Mouse (Mus musculus): Measurements from ENCODE around the gene Chchd6.

The Chchd6 gene

DNA sequence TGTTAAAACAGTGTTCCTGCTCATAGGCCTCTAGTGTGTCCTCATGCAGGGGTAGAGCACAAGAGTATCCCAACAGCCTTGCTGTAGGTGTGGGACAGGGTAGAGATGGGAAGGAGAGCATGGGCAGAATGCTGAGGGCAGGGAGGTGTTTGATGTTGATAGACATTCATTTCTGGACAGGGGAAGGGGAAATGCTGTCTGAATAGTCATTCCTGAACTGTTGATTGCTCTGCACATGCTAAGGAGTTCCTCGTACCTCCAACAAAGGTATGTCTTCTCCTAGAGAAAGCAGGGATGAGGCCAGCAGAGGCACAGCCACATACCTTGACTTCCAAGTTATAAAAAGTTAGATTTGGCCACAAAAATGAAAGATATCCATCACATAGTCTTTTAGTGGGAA is 95.5 kb downstream of the Chchd6 start:
- DNase-seq = no peak

DNA sequence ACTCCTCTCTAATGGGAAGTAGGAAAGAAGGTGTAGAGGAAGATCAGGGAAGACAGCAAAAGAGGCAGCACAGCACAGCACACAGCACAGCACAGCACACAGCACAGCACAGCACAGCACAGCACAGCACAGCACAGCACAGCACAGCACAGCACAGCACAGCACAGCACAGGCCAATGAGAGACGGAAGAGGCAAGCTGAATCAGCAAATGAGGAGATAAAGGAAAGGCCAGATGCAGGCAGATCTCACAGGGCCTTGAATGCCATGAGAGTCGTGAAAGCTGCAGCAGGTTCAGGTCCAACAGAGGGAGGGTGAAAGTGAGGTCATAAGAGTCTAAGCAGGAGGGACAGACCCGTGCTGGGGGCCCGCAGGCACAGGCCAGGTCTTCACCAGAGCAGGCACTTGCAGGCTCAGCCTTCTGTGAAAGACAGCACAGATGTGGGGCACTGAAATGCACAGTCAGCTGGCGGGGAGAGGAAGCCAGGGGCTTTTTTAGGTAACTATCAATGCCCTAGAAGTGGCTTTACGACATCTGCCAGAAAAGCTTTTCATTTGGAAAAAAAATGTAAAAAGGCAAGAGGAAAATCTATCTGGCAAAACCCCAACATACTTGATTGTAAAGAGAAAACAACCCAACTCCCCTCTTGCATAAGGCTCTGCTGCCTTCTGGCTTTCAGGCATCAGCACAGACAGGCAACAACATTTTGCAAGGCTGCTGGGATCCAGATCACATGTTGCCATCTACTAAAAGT is 96.5 kb downstream of the Chchd6 start:
- no peak for DNase-seq

DNA sequence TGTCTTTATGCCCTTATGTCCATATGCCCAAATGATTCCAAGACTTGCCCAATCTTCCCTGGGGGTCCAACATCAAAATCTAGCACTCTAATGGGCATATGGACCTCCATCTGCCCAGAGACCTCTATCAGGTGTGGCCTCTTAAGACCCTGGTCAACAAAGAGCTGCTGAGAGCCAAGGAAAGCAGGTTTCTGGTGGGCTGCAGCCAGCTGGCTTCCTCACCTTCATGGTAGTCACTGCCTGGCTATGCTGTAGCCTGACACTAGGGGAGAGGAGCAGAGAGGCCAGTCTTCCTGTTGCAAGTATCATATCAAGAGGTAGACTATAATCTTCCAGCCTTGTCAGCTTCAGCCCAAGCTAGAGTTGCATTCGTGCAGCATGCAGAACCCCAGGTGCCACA is 98.5 kb downstream of the Chchd6 start:
- no peak for DNase-seq

DNA sequence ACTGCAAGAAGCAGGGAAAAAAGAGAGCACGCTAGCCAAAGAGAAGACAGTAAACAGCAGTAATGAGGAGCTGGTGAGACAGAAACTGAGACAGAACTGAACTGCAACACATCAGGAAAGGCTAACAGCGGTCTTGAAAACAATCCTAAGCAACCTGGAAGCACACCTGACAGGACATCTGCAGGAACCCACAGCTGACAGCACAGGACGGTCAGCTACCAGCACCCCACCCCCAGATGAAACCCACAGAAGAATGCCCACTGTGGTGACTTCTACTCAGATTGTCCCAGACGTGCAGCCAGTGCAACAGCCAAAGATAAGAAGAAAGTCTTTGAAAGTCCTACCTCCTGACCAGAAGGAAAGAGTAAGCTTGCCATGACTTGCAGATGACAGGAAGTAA is 103.1 kb downstream of the Chchd6 start:
- DNase-seq = no peak

DNA sequence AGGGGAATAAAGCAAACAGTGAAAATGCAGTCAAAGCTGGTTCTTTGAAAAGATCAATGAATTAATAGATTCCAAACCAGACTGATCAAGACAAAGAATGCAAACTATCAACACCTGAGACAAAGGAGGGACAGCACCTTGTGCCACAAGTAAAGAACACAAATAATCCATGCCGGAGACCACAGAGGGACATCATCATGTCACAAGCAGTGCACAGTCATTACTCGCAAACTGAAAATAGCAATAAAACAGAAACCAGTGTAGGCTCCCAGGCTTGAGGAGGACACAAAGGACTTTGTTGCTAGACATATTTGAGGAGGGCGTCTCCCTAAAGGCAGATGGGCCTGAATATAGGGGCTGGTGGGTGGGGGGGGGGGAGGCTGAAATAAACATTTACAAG is 105.1 kb downstream of the Chchd6 start:
- DNase-seq = no peak

DNA sequence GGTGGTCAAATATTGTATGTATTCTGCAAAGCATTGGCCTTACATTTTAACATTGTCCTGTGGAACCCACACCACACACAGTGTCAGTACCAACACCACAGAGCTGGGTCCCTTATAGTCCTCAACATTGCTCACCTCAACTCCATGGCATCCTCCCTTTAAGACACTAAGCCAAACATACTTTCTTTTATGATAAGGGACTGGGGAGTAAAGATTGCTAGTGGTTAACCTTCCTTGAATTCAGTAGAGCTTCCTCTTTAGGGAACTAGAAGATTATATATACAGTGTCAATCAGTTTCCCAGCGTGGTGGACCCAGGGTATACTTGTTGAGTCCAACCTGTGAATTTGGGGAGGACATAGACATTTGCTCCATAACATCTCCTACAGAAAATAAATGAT is 105.9 kb downstream of the Chchd6 start:
- DNase-seq = no peak

DNA sequence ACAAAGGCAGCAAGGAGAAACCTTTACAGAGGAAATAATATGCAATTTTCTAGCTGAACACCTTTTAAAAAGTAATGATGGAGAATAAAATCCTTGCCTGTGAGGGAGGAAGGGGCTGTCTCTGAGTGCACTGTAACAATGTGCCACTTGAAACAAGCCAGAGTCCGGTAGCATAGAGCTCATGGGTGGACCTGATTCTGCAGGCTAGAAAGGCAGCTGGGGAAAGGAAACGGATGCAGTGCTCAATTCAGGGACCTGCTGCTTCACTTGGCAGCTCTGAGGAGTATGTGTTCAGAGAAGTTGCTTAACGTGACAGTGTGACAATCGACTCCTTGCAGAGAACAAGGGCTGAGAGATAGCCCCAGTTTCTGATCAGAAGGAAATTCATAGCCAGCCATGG is 109.4 kb downstream of the Chchd6 start:
- no peak for DNase-seq

DNA sequence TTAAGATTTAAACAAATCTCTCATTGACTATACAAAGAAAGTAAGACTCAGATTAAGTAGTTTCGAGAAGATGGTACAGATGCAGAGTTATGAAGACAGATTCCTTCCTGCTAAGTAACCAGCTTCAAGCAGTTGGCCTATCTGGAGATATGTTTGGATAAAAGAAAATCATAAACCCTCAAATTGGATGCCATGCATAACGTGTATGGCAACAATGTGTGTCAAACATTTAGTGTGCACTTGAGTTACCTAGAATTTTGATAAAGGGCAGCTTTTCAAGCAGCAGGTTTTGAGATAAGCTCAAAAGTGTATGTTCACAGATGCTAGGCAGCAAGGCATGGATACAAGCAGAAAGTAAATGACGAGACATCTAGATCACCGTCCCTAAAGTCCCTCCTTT is 114.3 kb downstream of the Chchd6 start:
- DNase-seq = no peak

DNA sequence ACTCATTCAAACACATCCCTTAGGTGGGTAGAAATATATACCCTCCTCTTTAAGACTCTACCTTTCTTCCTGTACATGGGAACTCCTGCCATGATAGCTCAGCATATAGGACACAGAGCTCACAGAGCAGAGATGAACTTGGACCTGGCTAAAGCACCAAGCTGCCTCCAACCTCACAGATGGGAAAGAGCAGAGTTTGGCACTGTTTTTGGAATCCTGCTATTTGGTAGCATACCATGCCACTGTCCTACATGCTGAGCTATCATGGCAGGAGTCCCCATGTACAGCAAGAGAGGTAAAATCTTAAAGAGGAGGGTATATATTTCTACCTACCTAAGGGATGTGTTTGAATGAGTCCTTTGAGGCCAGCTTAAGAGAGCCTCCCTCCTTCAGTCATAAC is 127.5 kb downstream of the Chchd6 start:
- DNase-seq = no peak

DNA sequence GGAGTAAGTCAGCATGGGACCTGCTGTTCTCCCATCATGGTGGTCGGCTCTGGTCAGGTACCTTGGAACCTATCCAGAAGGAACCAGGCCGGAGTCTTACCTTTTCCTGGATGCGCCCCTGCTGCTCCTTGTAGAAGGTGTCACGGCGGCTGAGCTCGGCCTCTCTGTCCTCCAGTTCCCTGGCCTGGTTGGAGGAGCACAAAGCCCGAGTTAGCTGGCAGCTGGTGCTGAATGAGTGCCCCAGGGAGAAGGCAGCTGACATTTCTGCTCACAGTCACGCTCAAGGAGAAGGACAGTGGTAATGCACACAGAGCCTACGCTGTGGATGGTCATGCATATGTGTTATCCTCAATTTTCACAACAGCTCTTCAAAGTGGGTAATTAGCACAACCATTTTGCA is 128.2 kb downstream of the Chchd6 start:
- DNase-seq = no peak

DNA sequence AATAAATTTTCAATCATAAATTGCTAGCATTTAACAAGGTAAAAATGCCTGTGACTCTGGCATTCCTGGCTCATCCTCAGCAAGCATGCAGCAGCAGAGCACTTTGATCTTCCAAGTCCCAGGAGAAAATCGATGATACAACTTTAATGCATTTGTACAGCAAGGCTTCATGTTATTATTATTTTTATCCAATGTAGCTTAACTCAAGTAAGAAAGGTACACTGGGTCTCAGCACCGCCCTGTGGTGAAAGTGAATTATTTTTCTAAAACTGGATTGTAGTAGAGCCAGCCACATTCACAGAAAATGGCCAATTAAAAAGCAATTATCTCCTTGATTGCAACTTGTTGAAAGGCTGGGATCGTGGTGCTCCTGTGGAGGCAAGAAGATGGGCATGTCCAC is 128.6 kb downstream of the Chchd6 start:
- DNase-seq = no peak

DNA sequence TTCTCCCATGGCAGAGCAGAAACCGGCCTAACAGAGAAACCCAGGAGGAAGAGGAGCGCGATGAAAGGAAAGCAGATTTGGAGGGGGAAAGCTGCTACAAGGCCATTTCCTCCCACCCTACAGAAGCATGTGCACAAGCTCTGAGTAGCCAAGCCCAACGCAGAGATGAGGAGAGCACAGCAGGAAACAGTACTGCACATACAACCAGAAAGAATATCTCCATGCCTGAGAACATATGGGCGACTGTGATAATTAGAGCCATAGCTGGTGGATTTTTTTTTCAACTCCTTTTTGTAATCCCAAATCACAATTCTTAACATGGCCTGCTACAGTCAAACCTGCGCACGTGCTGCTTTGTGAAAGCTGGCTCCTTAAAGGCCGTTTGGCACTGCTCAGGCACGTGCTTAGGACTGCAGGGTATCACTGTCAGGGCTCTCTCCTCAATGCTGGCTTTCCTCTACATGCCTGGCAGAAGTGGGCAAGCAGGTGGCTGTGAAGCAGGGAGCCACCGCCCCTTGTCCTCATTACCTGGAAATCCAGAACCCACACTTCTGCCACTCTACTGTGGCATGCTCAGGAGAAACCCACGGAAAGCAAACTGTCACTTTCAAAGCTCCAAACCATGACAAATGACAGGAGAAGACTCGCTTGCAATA is 129.3 kb downstream of the Chchd6 start:
- DNase-seq = no peak

DNA sequence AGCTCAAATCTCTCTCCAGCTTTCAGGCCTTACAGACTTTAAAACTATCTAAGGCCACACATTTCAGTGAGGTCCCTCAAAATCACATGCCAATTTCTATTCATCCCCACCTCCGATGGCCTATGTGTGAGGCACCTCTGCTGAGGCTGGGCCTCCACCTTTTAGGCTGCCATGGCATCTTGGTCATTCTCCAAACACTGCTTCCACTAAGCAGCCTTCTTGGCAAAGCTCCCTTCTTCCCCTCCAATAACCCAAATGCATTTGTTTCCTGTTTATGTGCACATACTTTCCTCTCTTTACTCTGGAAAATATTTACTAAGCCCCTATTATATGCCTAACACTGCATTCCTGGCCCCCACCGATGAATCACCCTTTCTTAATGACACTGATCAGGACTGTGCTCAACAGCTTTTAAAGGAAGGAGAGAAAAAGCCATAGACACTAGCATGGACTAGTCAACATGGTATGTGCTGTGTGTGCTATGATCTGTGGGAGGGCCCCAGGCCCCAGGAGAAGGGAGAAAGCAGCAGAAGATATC is 133.2 kb downstream of the Chchd6 start:
- DNase-seq = no peak

DNA sequence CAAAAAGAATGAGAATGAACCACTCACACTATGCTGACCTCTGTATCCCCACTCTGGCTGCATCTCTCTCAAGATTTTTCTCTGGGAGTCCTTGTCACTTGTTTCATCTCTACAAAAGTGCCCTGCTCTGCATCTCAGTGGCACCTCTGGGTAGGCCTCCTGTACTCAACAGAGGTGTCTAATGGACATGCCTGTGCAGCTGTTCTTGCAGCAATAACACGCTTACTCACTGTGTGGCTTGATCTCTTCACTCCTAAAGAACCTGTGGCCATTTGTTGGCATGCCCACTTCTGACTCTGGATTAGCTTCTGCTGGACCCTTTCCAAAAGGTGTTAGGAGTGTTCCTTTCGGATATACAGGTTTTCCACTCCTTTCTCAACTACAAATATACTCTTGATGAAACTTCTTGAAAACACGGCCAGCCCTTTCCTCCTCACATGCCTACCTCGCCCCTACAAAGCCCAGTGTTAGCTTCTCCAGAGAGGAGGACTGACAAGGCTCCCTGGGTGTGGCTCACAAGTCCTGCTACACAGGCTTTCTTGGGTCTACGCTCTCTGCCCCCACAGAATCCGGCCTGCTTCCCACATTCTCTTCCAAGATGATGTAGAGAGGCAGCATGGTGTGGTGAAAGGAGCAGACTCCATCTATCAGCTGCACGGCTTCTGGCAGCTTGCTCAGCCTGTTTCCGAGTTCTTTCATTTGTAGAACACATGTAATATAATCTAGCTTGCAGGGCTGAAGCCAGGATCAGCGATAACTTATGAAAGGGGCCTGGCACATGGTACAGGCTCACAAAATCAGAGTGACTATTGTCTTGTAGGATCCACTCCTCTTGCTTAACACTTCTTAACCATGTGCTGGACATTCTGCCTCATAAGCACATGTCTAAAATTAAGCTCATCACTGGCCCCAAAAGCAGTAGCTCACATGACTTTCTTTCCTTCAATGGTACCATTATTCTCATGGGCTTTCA is 133.9 kb downstream of the Chchd6 start:
- no peak for DNase-seq

DNA sequence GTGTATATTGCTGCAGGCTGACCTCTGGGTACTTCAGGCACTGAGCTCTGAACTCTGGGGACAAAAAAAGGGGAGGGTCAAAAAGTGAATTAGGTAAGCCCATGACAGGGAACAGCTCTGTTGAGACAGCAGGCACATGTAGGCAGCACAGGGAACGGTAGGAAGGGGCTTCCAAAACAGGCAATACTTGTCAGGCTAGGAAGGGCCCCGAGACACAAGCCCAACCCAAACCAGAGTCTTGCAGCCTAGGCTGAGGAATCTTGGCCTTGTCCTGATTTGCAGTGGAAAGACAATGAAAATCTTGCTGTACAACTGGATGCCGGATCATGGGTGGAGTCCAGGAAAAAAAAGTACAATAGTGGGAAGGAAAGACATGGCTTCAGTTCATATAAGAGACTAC is 135.8 kb downstream of the Chchd6 start:
- DNase-seq = no peak

DNA sequence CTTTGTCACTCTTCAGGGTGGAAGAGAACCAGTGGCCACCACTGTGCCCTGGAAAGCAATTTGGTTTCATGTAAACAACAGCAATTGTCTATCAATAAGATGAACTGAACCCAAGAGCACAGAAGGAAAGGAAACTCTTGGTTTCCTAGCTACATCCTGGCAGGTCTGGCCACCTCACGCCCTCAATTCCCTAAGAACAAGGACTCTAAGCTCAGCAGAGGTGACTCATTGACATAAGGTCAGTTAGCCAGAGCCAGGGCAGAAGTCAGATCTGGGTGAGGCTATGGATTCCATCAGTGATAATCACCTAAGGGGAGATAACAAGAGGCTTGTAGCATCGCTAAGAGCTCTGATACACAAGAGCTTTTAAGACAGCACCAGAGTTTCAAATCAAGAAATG is 137.9 kb downstream of the Chchd6 start:
- no peak for DNase-seq

DNA sequence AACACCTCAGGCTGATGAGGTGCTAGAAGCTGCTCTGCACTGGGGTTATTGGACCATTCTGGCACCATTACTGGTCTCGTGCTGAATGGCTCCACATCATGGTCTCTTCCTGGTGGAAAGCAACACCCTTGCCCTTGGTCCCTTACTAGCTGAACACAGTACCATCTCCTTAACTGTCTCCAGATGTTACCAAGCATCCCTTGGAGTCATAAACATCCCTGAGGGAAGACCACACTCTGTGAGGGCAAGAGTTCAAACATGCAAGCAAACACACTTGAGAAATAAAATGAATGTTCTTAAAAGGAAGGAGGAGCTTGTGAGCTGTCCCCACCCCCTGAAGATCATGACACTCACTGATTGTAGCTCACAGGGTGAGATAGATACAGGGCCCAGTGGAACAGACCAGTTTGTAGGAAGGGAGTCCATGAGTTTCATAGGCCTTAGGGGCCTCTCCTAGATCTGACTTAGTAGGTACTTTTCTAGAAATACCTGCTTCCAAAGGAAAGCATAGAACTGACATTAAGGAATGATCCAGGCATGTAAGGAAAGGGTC is 139.0 kb downstream of the Chchd6 start:
- DNase-seq = no peak

DNA sequence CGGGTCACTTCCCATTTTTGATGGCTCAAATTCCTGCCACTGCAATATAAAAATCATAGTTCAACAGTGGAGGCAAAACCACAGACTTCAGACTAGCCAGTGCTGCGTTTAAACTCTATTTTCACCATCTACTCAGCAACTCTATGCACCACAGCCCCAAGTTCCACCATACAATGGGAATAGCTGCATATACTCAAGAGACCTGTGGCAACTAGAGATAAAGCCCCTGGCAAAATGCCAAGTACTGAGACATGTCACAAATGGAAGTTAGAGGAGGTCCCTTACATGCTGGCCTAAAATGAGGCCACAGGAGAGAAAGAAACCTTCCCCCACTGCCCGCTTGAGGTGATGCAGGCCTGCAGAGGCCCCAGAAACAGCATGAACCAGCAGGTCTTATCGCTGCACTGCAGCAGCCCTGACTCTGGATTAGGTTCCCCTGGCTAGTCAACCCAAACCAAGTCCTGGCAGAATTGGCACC is 139.9 kb downstream of the Chchd6 start:
- DNase-seq = no peak

DNA sequence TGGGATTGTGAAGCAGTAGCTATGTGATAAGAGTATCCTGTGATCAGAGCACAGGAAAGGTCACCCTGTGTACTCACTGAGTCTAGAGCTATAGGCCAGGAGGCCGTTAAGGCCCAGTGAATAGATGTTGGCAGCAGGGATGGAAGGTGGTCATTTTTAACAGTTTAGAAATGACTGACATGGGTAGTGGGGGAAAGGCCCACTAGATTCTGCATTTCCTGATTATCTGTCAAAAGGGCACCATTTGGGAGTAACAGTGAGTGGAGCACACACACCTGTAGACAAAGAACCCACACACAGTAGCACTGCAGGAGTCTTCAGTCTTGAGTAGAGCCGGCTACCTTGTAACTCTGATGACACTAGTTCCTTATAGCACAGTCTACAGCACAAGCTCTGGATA is 141.0 kb downstream of the Chchd6 start:
- DNase-seq = no peak

DNA sequence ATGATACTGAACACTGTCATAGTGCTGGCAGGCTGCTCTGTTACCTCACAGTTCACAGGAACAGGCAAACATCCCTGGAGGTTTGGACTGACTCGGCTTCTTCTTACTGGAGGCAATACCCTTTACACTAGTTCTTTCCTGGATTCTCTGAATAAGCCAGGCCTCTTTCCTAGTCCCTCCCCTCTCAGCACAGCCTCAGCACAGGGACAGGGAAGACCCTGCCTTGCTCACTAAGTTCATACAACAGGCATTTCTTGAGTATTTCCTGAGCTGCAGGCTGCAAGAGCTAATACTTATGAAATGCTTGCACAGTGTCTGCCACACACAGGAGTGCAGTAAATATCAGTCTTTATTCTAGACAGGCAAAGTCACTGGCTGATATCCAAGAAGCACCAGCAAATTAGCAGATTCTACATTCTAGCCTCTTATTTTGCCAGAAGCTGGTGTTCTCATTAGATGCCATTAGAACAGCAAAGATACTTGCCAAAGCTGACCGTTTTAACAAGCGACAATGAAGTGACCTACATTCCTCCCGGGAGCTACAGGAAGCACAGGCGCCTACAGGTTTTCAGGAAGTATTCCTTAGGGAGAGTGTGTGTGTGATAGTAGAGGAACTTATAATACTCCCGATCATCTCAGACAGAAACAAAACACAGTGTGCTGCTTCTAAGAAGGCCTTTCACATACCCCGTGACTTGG is 142.3 kb downstream of the Chchd6 start:
- DNase-seq = no peak

DNA sequence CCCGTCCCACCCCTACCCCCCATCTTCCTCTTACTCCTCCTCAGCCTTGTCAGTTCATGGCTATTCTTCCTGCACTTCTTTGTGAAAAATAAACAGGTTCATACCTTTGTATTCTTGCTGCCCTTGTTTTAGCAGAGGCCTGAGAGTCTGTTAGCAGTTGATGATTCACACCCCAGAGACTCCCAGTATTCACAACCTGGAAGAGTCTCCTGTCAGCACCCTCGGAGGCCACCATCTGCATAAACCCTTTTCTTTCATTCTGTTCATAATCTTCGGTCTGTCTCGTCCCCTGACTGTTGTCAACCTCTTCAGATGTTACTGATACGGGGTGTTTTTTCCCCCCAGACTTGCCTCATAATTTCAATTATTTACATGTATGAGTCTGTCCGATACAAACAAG is 143.1 kb downstream of the Chchd6 start:
- no peak for DNase-seq

DNA sequence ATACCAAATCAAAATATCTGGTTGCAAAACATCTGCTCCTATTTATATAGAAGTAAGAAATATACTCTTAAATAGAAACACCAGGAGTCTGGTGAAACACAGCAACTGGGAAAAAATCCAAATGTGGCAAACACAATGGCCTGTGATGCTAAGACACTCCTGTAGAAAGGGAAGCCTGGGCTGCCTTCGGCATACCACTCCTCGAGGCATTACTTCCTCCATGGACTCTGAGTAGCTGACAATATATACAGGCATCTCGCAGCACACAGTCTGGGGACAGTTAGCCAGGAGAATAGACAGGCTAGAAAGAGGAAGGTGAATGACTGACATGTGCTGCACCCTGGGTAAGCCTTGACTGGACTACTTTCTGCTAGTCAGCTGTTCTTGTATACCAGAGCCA is 146.7 kb downstream of the Chchd6 start:
- no peak for DNase-seq
